Mouse (Mus musculus) brain, embryonic 18.5 days (tissue): ENCODE measurements at regions not wholly inside any gene's neighbourhood (a gene's known extent, or its start where the extent isn't known, plus 50 kb on each side); places are given as distances from the start of the nearest gene placed in this dataset.

Experiments
- DNase-seq: peaks from one replicate; pipeline ENCODE4 v3.0.0-alpha.2; 2012; ENCODE audit warnings: low read depth, low spot score

DNA sequence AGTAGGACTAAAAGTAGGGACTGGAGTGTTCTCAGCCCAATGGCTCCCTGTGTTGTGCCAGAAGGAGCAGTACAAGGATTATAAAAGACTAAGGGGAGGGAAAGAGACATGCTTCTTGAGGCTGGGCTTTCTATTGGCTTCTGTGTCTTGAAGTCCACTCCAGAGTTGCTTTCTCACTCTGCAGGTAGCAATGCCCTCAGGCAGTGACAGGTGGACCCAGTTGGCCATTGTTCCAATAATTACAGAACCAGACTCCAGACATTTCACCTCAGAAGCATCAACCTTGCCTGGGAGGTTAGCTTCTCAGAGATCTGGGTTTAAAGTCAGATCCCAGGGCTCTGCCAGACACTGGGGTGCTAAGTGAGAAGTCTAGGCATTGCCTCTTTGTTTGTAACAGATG lies 136.3 kb upstream of the Tll1 start:
- no peak for DNase-seq

DNA sequence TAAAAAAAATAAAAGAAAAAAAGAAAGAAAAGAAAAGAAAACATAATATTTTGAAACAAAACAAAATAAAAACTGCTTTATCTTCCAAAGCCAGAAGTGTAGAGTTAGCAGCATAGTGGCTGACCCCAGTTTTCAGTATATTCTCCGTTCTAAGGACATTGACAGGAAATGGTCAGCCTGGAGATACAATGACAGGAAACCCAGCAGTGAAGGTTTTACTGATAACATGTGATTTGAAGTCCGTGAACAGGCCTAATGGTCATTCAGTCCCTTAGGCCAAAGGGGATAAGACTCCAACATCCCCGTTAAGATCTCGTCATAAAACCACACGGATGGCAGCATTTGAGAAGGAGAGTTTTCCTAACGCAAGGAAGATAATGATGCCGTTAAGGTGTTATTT lies 131.3 kb upstream of the Tll1 start:
- DNase-seq, result no peak

DNA sequence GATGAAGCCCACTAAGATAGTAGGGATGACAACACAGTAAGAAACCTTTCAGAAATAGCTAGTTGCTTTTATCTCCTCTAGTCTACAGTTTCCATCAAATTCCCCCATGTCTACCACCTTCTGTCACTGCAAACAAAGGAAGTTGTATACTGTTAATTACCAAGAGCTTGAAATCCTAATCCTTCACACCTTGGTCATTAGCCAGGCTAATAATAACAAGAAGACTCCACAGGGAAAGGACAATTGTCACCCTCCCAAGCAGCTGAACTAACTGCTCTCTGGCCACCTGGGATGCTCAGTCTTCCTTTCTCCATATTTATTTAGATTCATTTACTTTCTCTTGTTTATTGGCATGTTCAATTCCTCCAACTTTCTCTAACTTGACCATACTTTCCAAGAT lies 130.5 kb upstream of the Tll1 start:
- no peak for DNase-seq

DNA sequence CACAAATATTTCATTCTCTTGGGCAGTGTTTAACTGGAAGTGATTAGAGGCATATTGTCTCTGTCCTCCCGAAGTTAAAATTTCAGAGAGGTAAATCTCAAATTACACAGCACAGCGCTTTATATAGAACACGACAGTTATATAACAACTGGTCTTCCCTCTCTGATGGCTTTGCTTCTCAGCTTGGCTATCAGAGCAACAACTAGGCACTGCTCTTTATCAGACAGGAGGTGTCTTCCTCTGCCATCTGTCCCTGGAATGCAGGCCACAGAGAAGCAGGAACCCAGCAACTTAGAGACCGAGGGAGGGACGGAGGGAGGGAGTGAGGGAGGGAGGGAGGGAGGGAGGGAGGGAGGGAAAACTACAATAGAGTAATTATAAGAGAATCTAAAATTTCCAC lies 129.4 kb upstream of the Tll1 start:
- no peak for DNase-seq

DNA sequence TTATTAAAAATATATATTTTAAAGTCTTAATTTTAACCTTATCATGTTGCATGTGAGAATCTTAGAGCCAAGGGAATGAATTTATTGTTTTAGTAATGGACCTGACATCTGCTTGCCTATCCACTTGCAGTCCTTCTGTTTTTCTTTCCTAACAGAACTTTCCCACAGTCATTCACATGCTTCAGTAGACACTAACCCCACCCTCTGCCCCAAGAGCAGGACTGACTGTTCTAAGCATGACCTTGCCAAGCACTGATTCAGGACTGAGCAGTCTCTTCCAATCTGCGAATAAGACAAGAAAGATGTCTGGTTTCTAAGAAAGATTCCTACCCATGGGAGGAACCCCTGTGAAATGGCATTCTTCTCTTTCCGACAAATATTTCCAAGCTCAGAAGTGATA lies 117.9 kb upstream of the Tll1 start:
- no peak for DNase-seq

DNA sequence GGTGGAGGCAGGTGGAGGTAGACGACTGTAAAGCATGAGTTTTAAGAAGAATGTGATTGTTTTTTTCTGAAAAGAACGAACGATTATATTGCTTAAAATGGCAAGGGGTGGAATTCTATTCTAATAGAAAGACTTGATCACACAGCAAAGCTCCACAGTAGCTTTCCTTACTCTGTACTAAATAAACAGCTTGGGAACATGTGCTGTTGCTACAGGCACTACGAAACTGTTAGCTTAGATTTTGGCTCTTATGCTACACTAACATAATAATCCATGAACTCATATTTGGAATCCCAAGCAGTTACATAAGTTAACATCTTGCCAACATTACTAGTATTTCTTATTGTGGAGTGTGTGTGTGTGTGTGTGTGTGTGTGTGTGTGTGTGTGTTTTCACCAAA lies 114.3 kb upstream of the Tll1 start:
- DNase-seq, result no peak

DNA sequence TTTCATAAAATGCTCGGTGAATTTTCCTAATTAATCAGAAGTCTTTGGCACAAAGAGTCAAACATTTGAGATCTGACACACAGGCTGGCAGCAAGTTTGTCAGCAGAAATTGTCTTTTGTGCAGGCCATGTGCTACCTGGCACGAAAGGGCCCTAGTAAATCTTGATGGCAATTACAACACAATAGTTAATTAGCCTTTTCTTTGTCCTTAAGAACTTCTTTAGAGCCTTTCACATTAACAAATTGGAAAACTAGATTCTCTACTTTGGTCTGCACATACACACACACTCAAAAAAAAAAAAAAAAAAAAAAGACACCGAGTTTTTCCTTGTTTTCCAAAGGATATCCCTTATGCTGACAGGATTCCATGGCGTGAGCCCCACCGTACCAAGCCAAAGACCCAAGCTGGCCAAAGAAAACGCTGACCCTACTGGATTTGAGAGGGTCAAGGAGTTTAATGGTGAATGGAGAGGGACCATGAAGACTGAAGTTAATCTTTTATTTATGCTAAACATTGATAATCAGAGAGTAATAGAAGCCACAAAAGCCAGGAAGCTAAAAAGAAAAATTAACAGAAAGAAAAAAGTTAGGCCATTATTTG lies 113.2 kb upstream of the Tll1 start:
- no peak for DNase-seq

DNA sequence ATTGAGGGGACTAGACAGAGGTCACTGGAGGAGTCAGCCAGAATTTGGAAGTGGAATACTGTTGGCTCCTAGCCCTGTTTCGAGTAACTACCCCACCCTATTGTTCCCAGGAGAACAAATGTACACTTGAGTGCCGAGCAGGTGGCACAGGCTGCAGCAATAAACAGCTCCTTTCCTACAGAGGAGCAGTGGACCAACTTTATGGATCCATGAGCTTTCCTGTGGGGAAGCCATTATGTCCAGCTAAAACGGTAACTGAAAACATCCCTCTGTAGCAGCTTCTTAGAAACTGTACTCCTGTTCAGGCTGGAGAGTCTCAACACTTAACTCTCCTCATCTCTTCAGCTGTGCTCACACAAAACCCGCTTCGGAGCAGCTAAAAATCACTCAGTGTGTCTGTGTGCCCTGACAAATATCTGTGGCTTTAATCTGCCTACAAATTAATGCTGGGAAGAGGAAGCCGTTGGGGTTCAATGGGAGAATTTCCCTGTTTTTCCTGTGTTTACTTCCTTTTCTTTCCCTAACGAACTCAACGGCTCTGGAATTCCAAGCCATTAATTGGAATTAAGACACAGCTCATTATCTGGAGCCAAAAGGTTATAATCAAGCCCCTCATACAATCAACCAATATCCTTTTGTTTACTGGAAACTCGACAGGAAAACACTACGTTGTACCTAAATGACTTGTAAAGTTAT lies 112.6 kb upstream of the Tll1 start:
- no peak for DNase-seq

DNA sequence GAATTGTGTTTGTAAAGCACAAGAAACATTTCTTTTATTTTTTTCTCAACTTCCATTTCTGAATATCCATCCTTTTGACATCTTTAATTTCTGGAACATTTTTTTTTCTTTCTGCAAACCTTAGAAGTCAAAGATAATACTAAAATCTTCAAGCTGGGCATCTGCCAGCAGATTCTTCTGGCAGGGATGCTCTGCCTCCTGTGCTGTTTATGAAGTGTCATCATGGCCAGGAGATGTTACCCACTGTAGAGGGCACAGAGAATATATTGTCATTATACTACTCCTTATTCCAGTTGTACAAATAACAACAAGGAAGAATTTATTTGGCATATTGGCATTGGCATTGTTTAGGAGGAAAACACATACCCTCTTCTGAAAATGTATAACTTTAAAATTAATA lies 111.7 kb upstream of the Tll1 start:
- DNase-seq, result no peak

DNA sequence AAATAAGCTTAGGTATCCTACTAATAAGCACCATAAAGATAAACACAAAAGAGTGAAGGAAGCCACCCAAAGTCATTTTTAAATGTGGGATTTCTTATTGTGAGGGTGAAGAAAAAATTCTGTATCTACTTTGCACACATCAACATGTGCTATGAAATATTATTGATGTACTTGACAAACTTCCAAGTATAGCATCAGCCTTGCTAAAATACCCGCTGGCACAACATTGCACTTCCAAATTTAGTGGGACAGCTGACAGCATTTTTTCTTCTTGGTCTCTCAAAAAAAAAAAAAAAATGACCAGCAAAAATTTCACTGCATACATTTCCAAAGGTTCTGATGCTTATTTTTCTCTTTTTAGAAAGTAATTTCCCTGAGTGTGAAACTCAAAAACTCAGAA lies 101.9 kb upstream of the Tll1 start:
- no peak for DNase-seq

DNA sequence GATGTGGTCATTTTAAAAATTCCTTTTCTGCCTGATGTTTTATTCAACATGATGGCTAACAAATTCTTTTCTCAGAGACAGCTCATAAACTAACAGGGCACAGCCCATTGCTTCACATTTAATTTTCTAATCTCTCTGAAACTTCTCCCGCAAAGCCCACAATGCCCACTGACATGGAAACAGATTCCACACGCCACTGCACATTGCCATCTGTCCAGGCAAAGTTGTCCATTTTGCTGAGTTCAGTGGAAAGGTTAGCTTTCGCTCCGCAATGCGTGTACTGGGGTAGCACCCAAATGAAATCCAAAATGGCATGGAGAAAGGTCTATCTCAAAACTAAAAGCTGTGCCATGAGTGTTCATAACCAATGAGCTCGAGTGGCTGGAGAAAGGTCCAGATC lies 76.7 kb upstream of the Tll1 start:
- DNase-seq, result no peak

DNA sequence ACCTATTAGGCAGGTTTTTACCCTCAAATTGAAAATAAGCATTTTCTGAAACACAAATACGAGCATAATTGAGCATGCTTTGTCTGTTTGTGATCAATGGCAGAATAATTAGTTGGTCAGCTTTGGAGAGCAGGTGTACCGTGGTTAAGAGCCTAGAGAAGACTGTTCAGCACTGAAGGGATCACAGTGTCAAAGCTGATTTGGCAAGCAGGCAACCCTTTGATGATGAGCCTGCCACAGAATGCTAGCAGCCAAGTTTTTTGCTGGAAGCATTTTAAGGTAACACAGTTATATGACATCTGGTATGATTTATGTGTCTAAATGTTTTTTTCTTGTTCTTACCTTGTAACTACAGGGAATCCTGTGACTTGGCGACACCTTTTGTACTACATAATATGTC lies 75.5 kb upstream of the Tll1 start:
- DNase-seq, result no peak

DNA sequence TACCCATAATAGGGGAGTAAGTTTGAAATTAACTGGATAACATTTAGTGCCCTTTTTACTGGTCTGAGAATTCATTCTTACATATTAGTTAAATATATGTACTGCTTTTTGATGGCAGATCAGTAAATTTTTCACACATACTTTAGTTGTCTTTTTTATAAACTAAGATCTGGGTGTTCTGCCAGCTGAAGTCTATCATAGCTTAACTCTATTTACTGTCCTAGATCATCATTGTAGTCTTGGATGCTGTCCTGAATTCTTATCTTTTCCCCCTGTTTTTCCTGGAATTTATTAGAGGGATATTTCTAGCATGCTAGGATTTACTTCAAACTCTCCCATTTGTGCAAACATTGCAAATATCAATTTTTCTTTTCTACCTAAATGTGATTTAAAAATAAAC lies 74.3 kb upstream of the Tll1 start:
- DNase-seq, result no peak

DNA sequence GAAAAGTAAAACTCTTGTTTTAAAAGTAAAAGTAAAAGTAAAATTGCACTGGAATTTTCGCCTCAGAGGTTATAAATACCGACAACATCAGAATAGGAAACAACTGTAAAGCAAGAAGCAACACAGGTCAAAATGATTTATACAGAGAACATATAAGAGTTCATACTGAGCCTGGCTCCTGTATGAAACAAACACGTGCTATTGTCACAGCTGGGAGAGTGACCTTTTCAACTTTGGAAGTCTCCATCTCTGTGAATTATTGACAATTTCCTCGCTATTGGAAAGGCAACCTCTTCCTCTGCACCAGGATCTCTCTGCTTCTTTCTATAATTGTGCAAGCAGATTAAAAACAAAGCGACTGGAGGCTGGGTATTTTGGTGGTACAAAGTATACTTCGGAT lies 70.0 kb upstream of the Tll1 start:
- DNase-seq, result no peak

DNA sequence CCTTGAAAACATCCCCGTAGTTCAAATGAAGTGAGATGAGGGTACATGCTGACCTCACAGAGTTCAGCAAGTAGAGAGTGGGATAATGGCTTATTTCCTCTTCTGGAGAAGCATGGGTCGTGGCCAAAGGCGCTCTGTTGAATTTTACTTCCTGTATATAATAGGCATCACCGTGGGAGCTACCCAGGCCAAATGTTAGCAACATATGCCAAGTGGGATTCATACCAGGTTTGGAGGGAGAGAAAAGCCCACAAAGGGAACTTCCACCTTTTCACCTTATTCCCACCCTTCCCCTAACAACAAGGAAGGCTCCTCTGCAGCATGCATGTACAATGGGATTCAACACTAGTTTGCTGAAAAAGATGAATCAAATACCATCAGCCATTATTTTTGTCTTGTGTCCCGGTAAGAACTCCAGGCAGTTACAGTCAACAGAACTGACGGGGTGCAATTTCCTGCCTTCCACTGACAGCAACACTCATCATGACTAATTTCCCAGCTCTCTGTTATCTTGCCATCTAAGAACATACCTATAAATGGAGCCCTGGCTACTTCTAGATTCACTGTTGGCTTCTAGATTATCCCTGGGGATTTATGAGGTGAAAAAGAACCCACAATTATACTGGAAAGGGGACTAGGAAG lies 59.4 kb upstream of the Tll1 start:
- DNase-seq, result no peak
